Mouse (Mus musculus) layer of hippocampus, adult 6 months (tissue): ENCODE measurements around the gene Prok1. TPM values are rescaled to one million over a fixed set of nuclear protein-coding genes. Genes with fewer than 3 reads are reported as not detected.

Experiments used
- long read RNA-seq, 2 experiments: library from polyadenylated mRNA; unstranded; transcript quantifications; one replicate each; pipeline ENCODE4 v2.0.0; 2019 to 2020
- polyA plus RNA-seq: library from polyadenylated mRNA; unstranded; fragments of <200 nt; fragmentation: Nextera tagmentation; gene quantifications from 2 replicates; pipeline ENCODE4 v1.2.3, GENCODE M21; 2021

The Prok1 gene
- polyA plus RNA-seq: not detected in 2 replicates
- long read RNA-seq, experiment 1: 0 reads
- long read RNA-seq, experiment 2, partial matches to known transcripts: 0 of 1 reads
- long read RNA-seq, experiment 2, other reads (novel, unspliced or antisense): 0 of 1 reads

DNA sequence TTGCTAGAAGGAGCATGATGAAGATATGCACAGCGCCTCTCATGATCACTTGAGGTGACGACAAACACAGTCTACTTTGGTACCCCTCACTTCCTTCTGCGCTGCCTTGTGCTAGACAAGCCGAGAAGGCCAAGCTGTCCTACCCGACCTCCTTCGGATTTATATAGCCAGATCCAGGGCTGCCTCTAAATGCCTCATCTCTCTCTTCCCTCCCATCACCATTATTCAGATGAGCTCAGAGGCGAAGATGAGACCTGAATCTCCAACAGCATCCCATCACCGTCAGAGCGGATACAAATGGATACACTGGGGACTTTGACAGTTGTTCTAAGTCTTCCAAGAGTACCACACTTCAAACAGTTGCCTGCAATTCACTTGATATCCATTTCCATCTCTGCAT is at the start of gene Prok1:
TSS of gene Prok1 (minus strand) at position 101 of the 400 bp plus-strand sequence.

GRCm38 (mm10) chr3:107278479-107279269 is 39.2 kb upstream of the Prok1 start, which contains the start of gene Lamtor5:
TSS of gene Lamtor5 (plus strand) at chr3:107278858.

DNA sequence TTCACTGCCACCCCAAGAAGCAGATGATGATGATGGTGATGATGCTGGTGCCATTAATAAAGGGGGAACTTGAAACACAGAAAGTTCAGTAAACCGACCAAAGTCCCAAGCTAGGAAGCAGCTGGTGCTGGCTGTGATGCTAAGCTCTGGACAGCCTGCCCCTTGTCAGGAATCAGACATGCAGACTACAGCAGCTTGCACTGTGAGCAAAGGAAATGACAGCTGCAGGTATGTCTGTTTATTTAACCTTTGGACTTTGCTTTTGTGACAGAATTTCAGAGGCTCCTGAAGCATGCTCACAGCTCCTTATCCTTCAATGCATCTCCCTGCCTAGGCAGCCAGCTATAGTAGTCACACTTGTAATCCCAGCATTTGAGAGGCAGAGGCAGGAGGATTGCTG is 9.0 kb downstream of the Prok1 start, which contains the start of gene A630076J17Rik:
TSS of gene A630076J17Rik (plus strand) at position 88 of the 400 bp plus-strand sequence.

GRCm38 (mm10) chr3:107221608-107222007 is 17.9 kb downstream of the Prok1 start, which contains the start of gene Cym:
TSS of gene Cym (minus strand) at chr3:107221732.

Other genes starting within 250 kb of the Prok1 start
- 3.4 and 4.4 TPM in 2 replicates for gene Kcna3, start 203.5 kb downstream of the Prok1 start, polyA plus RNA-seq
- gene Kcna2, start 138.6 kb downstream of the Prok1 start, polyA plus RNA-seq: 12.2 and 14.5 TPM in 2 replicates
- gene Kcna10, start 56.7 kb downstream of the Prok1 start, polyA plus RNA-seq: not detected in 2 replicates
- not detected in 2 replicates for gene Cym, start 18.0 kb downstream of the Prok1 start, polyA plus RNA-seq
- gene A630076J17Rik, start 9.1 kb downstream of the Prok1 start, polyA plus RNA-seq: not detected in 2 replicates
- 275 and 311 TPM in 2 replicates for gene Lamtor5, start 39.2 kb upstream of the Prok1 start, polyA plus RNA-seq
- 1.5 and 2.5 TPM in 2 replicates for gene Slc16a4, start 51.5 kb upstream of the Prok1 start, polyA plus RNA-seq
- gene Rbm15, start 94.0 kb upstream of the Prok1 start, polyA plus RNA-seq: 7.8 and 12.0 TPM in 2 replicates
- gene Kcnc4, start 219.8 kb upstream of the Prok1 start, polyA plus RNA-seq: 17.1 and 22.0 TPM in 2 replicates